Mouse (Mus musculus): ENCODE data around the gene Chpf. TPM values are rescaled to one million over a fixed set of nuclear protein-coding genes. Genes with fewer than 3 reads are reported as not detected.

The Chpf gene
- polyA plus RNA-seq, 1 experiment from 2014 or later, result 42.8 TPM

- Histone ChIP-seq H3K9me3 (ENCODE audit: control insufficient read depth, low read length) (no peaks in the 10 kb centered on the region), H3K4me2 (ENCODE audit: low read length) (no peak overlapping the region), H3K27ac (ENCODE audit: low read depth) (no peak overlapping the region), H3K36me3 (ENCODE audit: control insufficient read depth, insufficient read depth, low read length) (0 out of 2 replicates have a peak, but pooled peaks cover 6% of the 10 kb centered on the region), H3K9ac (ENCODE audit: low read length) (no peak overlapping the region), H3K4me3 (ENCODE audit: low read depth, low read length) (no peak overlapping the region), H3K4me1 (replicated peaks; ENCODE audit: control insufficient read depth, insufficient read depth, low read length) (peaks cover 23% of the 10 kb centered on the region), H3K27me3 (replicated peaks; ENCODE audit: control insufficient read depth, insufficient read depth, low read length) (peaks cover 19% of the 10 kb centered on the region)
- WGBS, result 57% methylated on average over 8 of the region's 8 CpGs
- ATAC-seq (replicated peaks; ENCODE audit: low FRiP score, low TSS enrichment, low read depth) (no peak), DNase-seq (ENCODE audit: low spot score) (no peak)
Measured at GRCm38 (mm10) chr1:75442811-75443210, 36.3 kb downstream of the Chpf start.

- ATAC-seq (replicated peaks; ENCODE audit: low FRiP score, low TSS enrichment, low read depth) (no peak), DNase-seq (ENCODE audit: low spot score) (no peak)
- peaks cover 17% of the 10 kb centered on the region for H3K4me1 ChIP-seq (replicated peaks; ENCODE audit: control insufficient read depth, insufficient read depth, low read length)
- 0 out of 2 replicates have a peak, but pooled peaks cover 6% of the 10 kb centered on the region for H3K36me3 ChIP-seq (ENCODE audit: control insufficient read depth, insufficient read depth, low read length)
- no peak overlapping the region for H3K4me2 ChIP-seq (ENCODE audit: low read length)
- no peak overlapping the region for H3K27ac ChIP-seq (ENCODE audit: low read depth)
- no peak overlapping the region for H3K4me3 ChIP-seq (ENCODE audit: low read depth, low read length)
- whole genome bisulfite sequencing, result 88% methylated on average over 9 of the region's 9 CpGs
- no peak overlapping the region for H3K9ac ChIP-seq (ENCODE audit: low read length)
- H3K27me3 ChIP-seq (replicated peaks; ENCODE audit: control insufficient read depth, insufficient read depth, low read length), result peaks cover 13% of the 10 kb centered on the region; the same call in 1 of the 2 replicates
- H3K9me3 ChIP-seq (ENCODE audit: control insufficient read depth, low read length), result no peaks in the 10 kb centered on the region
Measured at GRCm38 (mm10) chr1:75442171-75442570, 36.9 kb downstream of the Chpf start.

DNA sequence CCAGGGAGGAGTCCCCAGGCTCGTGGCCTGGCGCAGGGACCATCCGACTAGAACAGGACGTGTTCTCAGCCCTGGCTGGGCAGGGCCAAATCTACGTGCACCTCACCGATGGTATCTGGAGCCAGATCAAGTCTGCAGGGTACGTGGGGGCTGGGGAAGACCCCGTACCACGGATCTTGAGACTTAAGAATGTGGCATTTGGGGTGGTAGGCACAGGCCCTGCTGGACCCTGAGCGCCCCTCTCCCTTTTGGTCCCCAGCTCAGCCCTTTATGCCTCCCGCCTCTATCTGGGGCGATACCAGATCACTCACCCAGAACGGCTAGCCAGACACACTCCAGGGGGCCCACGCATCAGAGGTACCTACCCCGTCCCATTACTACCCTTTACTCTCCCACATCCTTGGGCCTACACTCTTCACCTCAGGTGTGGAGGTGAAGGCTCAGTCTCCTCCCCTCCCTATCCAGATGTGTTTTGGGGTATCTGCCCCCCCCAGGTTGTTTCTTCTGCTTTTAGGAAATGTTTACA is 37.6 kb downstream of the Chpf start:
- Histone ChIP-seq H3K9me3 (ENCODE audit: control insufficient read depth, low read length) (no peaks in the 10 kb centered on the region), H3K27ac (ENCODE audit: low read depth) (no peak overlapping the region), H3K4me3 (ENCODE audit: low read depth, low read length) (no peak overlapping the region), H3K4me1 (replicated peaks; ENCODE audit: control insufficient read depth, insufficient read depth, low read length) (peaks cover 17% of the 10 kb centered on the region), H3K4me2 (ENCODE audit: low read length) (no peak overlapping the region), H3K9ac (ENCODE audit: low read length) (no peak overlapping the region), H3K36me3 (ENCODE audit: control insufficient read depth, insufficient read depth, low read length) (0 out of 2 replicates have a peak, but pooled peaks cover 6% of the 10 kb centered on the region), H3K27me3 (replicated peaks; ENCODE audit: control insufficient read depth, insufficient read depth, low read length) (peaks cover 7% of the 10 kb centered on the region; the same call in 1 of the 2 replicates)
- ATAC-seq (replicated peaks; ENCODE audit: low FRiP score, low TSS enrichment, low read depth) (no peak), DNase-seq (ENCODE audit: low spot score) (no peak)
- 94% methylated on average over 15 of the region's 15 CpGs for WGBS

- no peak overlapping the region for H3K4me2 ChIP-seq (ENCODE audit: low read length)
- no peak overlapping the region for H3K4me3 ChIP-seq (ENCODE audit: low read depth, low read length)
- WGBS, result 96% methylated on average over 7 of the region's 7 CpGs
- no peak overlapping the region for H3K9ac ChIP-seq (ENCODE audit: low read length)
- ATAC-seq (replicated peaks; ENCODE audit: low FRiP score, low TSS enrichment, low read depth) (no peak), DNase-seq (ENCODE audit: low spot score) (no peak)
- peaks cover 3% of the 10 kb centered on the region; the same call in 1 of the 2 replicates for H3K27me3 ChIP-seq (replicated peaks; ENCODE audit: control insufficient read depth, insufficient read depth, low read length)
- H3K4me1 ChIP-seq (replicated peaks; ENCODE audit: control insufficient read depth, insufficient read depth, low read length), result peaks cover 13% of the 10 kb centered on the region
- H3K36me3 ChIP-seq (ENCODE audit: control insufficient read depth, insufficient read depth, low read length), result 0 out of 2 replicates have a peak, but pooled peaks cover 6% of the 10 kb centered on the region
- no peaks in the 10 kb centered on the region for H3K9me3 ChIP-seq (ENCODE audit: control insufficient read depth, low read length)
- H3K27ac ChIP-seq (ENCODE audit: low read depth), result no peak overlapping the region
Measured at GRCm38 (mm10) chr1:75440661-75441060, 38.4 kb downstream of the Chpf start.

- DNase-seq (ENCODE audit: low spot score) (no peak), ATAC-seq (replicated peaks; ENCODE audit: low FRiP score, low TSS enrichment, low read depth) (no peak)
- H3K4me1 ChIP-seq (replicated peaks; ENCODE audit: control insufficient read depth, insufficient read depth, low read length), result peaks cover 10% of the 10 kb centered on the region
- no peaks in the 10 kb centered on the region for H3K27me3 ChIP-seq (replicated peaks; ENCODE audit: control insufficient read depth, insufficient read depth, low read length)
- no peak overlapping the region for H3K27ac ChIP-seq (ENCODE audit: low read depth)
- 77% methylated on average over 8 of the region's 9 CpGs for whole genome bisulfite sequencing
- H3K36me3 ChIP-seq (ENCODE audit: control insufficient read depth, insufficient read depth, low read length), result 0 out of 2 replicates have a peak, but pooled peaks cover 6% of the 10 kb centered on the region
- no peaks in the 10 kb centered on the region for H3K9me3 ChIP-seq (ENCODE audit: control insufficient read depth, low read length)
- H3K4me3 ChIP-seq (ENCODE audit: low read depth, low read length), result no peak overlapping the region
- no peak overlapping the region for H3K4me2 ChIP-seq (ENCODE audit: low read length)
- H3K9ac ChIP-seq (ENCODE audit: low read length), result no peak overlapping the region
Measured at GRCm38 (mm10) chr1:75438782-75439181, 40.3 kb downstream of the Chpf start.

DNA sequence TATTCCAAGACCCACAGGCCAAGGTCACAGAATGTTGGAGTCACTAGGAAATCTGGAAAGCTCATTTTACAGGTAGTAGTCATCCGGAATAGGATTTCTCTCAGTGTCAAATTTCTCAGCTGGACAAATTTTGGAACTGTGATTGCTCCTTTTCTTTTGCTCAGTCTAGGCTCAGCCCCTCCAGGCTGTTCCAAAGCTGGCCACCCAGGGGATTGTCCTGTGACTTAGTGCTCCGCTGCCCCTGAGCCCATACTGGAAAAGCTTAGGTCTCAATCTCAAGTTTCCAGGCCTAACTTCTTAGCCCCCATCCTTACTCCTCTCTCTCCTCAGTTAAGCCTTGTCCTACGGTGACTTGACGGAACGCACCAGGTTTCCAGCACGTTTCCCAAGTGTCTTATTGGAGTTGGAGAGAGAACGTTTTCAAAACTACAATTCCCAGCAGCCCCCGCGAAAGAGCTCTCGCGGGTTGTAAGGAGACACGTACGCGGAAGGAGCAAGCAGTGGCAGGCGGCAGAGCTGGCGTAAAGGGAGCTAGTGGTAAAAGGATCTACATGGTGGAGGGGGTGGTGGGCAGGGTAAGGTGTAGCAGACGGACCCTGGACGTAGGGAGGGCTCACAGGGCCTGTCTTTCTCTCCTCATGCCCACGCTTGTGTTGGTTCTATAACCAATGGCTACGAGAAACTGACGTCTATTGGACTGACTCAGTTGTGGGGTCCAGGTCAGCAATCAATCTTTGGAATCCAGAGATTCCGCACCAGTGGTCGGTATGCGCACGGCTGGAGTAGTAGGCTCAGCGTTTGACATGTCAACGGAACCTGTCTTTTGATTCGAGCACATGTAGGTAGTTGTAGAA is 43.4 kb downstream of the Chpf start, which contains the start of gene Gmppa:
Gene Gmppa, plus strand, starts transcription at position 456 of the 854 bp plus-strand sequence.
- H3K4me3 ChIP-seq (ENCODE audit: low read depth, low read length), result peak within 1 kb of the TSS; percentile 67
- 0 out of 2 replicates have a peak, but pooled peaks cover 12% of the 10 kb centered on the region for H3K36me3 ChIP-seq (ENCODE audit: control insufficient read depth, insufficient read depth, low read length)
- WGBS, result 5% methylated on average over 28 of the region's 28 CpGs
- peak within 1 kb of the TSS; percentile 68 for H3K4me2 ChIP-seq (ENCODE audit: low read length)
- peak within 1 kb of the TSS; percentile 18; the same call in 1 of the 2 replicates for H3K27ac ChIP-seq (ENCODE audit: low read depth)
- no peaks in the 10 kb centered on the region for H3K9me3 ChIP-seq (ENCODE audit: control insufficient read depth, low read length)
- H3K4me1 ChIP-seq (replicated peaks; ENCODE audit: control insufficient read depth, insufficient read depth, low read length), result peaks cover 10% of the 10 kb centered on the region
- H3K9ac ChIP-seq (ENCODE audit: low read length), result peak within 1 kb of the TSS; percentile 66
- no peaks in the 10 kb centered on the region for H3K27me3 ChIP-seq (replicated peaks; ENCODE audit: control insufficient read depth, insufficient read depth, low read length)
- DNase-seq (ENCODE audit: low spot score), result peak; percentile 91
- peak; percentile 70 for ATAC-seq (replicated peaks; ENCODE audit: low FRiP score, low TSS enrichment, low read depth)

GRCm38 (mm10) chr1:75425796-75426471 is 53.2 kb downstream of the Chpf start:
- no peak overlapping the region for H3K4me3 ChIP-seq (ENCODE audit: low read depth, low read length)
- no peak overlapping the region for H3K27ac ChIP-seq (ENCODE audit: low read depth)
- 26% methylated on average over 10 of the region's 10 CpGs for WGBS
- peaks cover 11% of the 10 kb centered on the region for H3K4me1 ChIP-seq (replicated peaks; ENCODE audit: control insufficient read depth, insufficient read depth, low read length)
- ATAC-seq (replicated peaks; ENCODE audit: low FRiP score, low TSS enrichment, low read depth) (no peak), DNase-seq (ENCODE audit: low spot score) (peak; percentile 88)
- H3K4me2 ChIP-seq (ENCODE audit: low read length), result no peak overlapping the region
- no peak overlapping the region for H3K9ac ChIP-seq (ENCODE audit: low read length)
- H3K27me3 ChIP-seq (replicated peaks; ENCODE audit: control insufficient read depth, insufficient read depth, low read length), result peaks cover 38% of the 10 kb centered on the region
- H3K36me3 ChIP-seq (ENCODE audit: control insufficient read depth, insufficient read depth, low read length), result peaks cover 6% of the 10 kb centered on the region; the same call in 1 of the 2 replicates
- no peaks in the 10 kb centered on the region for H3K9me3 ChIP-seq (ENCODE audit: control insufficient read depth, low read length)
